Mouse (Mus musculus) small intestine, adult 2 months (tissue): Measurements from ENCODE around the gene Gm6871.

Experiments used
- CTCF ChIP-seq: fragments of 200-500 bp; IDR thresholded peaks from 2 replicates; pipeline ENCODE4 v1.5.1; 2012; ENCODE audit warnings: low read depth, mild to moderate bottlenecking, control low read depth, inconsistent platforms, low read length, moderate library complexity, mixed read lengths; ENCODE audit not compliant: insufficient replicate concordance, insufficient read length; ENCODE audit errors: extremely low read depth
- POLR2A ChIP-seq: fragments of 200-500 bp; IDR thresholded peaks from 2 replicates; pipeline ENCODE4 v1.6.1; 2012; ENCODE audit warnings: low read depth, mild to moderate bottlenecking, control low read depth, inconsistent platforms, low read length, moderate library complexity

DNA sequence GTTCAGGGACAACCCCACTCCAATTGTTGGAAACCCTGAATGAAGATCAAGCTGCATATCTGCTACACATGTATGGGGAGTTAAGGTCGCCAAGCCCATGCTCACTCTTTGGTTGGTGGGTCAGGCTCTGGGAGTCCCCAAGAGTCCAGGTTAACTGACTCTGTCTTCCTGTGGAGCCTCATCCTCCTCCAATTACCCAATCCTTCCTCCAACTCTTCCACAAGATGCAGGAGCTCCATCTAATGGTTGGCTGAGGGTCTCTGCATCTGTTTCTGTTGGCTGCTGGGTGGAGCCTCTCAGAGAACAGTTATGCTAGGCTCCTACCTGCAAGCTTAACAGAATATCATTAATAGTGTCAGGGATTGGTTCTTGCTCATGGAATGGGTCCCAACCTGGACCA, 71.1 kb downstream of the Gm6871 start:
- no peak for TF ChIP-seq POLR2A
- no peak for TF ChIP-seq CTCF
